Mouse (Mus musculus): Measurements from ENCODE around the gene Lzic.
"Not testable (repeated sequence)": the region's sequence is repeated elsewhere in the genome, so short reads cannot be mapped to it uniquely, and the experiment has no call there.

The Lzic gene

DNA sequence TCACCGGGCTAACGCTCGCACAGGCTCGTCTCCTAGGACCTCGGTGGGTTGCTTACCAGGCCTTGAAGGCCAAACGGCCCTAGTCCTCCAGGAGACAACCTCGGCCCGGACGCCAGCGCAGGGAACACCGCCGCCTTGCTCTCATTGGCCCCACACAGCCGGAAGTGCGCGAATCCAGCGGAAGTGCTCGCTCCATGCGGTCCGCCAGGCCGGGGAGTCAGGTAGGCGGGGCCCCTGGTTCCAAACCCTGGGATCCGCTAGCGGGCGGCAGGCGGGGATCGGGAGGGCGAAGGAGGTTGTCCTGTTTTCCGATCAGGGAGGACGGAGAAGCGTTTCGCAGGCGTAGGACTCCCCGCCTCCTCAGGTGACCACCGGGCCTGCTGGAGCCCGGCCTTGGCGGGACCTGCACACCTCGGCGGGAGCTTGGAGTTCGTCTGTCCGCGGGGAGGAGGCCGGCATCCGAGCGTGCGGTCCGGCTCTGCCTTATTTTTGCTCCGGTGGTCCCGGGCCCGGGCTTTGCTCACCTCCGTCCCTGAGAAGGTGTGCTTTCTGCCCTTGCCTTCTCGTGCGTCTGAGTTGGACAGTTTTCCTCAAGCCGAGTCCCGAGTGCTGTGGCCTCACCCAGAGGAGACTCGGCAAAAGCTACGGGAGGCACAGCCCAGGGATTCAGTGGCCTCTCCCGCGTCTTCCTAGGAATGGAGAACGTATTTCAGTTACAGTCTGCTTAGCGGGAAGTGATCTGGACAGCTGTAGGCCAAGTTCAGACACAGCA lies at the start of gene Lzic, which contains the start of gene Nmnat1:
Gene Lzic (plus strand): TSS at position 177 of the 772 bp plus-strand sequence.
Gene Nmnat1 (minus strand): TSS at position 150 of the 772 bp plus-strand sequence.
- peak; percentile 94 to 98 for DNase-seq

GRCm38 (mm10) chr4:149440576-149440975 lies 44.5 kb upstream of the Lzic start:
- DNase-seq: no peak

- no peak for DNase-seq
Observed at GRCm38 (mm10) chr4:149442436-149442835, 42.6 kb upstream of the Lzic start.

DNA sequence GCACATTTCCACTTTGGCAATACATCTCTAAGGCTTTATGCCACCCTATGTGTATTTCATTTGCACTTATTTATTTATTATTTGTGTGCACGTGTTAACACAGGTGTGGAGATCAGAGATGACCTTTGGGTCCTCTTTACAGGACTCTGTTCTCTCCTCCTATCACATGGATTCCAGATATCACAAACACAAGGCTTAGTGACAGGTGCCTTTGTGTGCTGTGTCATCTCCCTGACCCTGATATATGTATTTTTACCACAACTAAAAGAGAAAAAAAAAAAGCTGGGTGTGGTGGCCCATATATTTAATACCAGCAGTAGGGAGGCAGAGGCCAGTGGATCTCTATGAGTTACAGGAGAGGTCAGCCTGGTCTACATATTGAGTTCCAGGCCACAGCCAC lies 40.6 kb upstream of the Lzic start:
- no peak for DNase-seq

GRCm38 (mm10) chr4:149444964-149445701 lies 39.9 kb upstream of the Lzic start:
- peak; percentile 93 to 95 for DNase-seq

GRCm38 (mm10) chr4:149445868-149446267 lies 39.2 kb upstream of the Lzic start:
- DNase-seq: peak; percentile 56 to 61

GRCm38 (mm10) chr4:149446309-149446708 lies 38.7 kb upstream of the Lzic start:
- DNase-seq: no peak

DNA sequence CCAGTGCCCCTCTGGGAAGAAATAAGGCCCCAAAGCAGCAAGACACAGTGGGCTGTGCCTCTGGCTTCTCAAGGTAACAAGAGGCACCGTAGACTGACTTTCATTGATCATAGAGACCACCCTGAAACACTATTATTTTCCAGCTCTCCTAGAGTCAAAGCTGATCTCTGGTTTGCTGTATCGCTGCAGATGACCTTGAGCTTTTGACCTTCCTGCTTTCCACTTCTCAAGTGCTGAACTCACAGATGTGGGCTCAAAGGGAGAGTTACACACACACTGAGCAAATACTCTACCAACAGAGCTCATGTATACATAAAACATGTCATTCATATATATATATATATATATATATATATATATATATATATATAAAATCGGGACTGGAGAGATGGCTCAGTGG lies 34.4 kb upstream of the Lzic start:
- no peak for DNase-seq

DNA sequence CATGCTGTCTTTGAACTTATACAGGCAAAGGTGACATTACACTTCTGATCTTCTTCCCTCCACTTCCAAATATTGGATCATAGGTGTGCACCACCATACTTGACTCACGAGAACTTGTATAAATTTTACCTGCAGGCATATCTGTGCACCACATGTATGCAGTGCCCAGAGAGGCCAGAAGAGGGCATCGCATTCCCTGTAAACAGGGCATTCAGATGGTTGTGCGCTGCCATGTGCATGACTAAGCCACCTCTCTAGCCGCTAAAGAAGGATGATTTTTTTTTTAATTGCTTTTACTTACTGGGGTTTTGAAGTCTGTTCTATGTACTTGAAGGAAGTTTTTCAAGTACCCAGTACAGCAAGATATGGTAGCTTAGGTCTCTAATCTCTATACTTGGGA lies 31.4 kb upstream of the Lzic start:
- peak; percentile 45 to 72 for DNase-seq

GRCm38 (mm10) chr4:149454263-149454662 lies 30.8 kb upstream of the Lzic start:
- DNase-seq: peak; percentile 25 to 46

DNA sequence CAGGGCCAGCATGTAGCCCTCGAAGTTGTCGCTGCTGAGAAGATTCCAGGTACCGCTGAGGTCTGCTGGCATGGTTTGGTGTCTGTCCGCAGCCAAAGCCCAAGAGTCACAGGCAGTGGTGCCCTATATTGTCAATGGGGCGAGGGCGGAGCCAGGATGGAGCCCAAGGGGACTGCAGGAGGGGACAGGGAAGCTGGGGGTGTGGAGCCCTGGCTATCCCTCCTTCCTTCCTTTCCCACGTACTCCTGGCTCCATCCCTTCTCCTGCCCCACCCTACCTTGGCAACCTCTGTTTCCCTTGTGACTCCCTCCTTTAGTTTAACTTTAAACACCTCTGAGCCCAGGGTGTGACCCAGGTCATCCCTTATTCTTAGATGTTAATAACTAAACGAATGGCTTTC lies 30.1 kb upstream of the Lzic start, which contains the start of gene Rbp7:
Gene Rbp7 (minus strand): TSS at position 100 of the 400 bp plus-strand sequence.
- DNase-seq: peak; percentile 18 to 37

GRCm38 (mm10) chr4:149457163-149457562 lies 27.9 kb upstream of the Lzic start:
- DNase-seq: not testable (repeated sequence)

DNA sequence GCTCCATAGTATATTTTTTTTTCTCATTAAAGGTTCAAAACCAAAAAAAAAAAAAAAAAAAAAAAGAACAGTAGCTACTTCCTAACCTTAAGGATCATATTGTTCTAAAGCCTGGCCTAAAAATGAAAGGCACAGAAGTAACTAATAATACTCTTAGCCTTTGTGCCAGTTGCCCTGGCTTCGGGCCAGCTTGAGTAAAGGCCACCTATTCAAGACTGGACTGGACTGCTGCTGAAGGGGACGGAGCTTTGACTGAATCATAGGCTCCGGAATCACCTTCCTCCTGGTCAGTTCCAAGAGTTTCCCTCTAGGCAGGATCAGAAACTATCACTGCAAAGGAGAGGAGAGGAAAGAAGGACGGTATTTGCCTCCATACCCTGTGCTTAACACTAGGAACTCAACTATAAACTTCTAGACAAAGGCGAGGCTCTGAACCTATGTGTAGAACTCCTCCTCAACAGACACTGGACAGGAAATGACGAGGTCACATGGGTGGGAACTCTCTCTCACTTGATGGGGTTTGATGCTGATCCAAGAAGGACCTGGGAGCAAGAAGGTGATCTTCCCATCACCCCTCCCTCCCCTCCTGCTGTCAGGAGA lies 27.1 kb upstream of the Lzic start:
- DNase-seq: peak; percentile 85 to 89

- DNase-seq: no peak
Observed at GRCm38 (mm10) chr4:149458526-149458925, 26.5 kb upstream of the Lzic start.

DNA sequence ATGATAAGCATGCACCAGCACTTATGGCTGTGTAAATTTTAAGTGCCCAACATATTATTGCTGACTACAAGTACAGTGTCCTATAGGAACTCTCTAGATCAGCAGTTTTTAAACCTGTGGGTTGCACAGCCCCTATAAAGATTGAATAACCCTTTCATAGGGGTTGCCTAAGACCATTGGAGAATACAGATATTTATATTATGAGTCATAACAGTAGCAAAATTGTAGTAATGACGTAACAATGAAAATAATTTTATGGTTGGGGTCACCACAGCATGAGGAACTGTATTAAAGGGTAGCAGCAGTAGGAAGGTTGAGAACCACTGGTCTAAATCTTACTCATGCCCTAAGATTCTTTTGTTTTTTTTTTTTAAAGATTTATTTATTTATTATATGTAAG lies 25.6 kb upstream of the Lzic start:
- no peak for DNase-seq

DNA sequence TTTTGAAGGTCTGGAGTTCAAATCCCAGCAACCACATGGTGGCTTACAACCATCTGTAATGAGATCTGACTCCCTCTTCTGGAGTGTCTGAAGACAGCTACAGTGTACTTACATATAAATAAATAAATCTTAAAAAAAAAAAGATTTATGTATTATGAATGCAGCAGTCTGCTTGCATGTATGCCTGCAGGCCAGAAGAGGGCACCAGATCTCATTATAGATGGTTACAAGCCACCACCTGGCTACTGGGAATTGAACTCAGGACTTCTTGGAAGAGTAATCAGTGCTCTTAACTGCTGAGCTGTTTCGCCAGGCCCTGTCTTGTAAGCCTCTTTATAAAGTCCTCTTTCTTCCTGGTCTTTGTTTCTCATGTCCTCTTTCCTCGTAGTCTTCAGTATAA lies 24.6 kb upstream of the Lzic start:
- not testable (repeated sequence) for DNase-seq

GRCm38 (mm10) chr4:149461579-149462304 lies 23.3 kb upstream of the Lzic start:
- DNase-seq: peak; percentile 25 to 66

DNA sequence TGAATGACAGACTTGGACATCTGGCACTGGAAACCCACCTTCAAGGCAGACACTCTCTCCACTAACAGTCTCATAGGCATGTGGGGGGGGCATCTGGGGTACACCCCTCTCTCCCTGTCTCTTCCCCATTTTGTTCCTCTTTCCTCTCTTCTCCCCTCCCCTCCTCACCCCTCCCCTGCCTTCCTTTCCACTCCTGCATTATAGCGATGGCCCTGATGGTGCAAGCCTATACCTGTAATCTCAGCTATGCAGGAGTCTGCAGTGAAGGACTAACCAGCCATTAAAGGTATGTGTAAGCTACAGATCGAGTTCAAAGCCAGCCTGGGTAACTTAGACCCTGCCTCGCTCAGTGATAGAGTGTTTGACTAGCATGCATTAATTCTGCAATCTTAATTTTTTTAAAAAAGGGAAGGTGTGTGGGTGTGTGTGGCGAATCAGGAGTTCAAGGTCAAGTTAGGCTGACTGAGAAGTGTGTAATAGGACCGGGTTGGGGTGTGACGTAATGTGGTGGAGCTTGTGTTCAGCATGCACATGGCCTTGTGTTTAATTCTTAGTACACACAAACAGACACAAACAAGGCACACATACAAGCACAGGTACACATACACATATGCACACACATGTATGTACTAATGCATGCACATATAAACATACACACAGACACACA lies 22.6 kb upstream of the Lzic start:
- DNase-seq: no peak

GRCm38 (mm10) chr4:149463435-149463950 lies 21.5 kb upstream of the Lzic start:
- peak in 1 of 2 experiments; percentile 34 for DNase-seq

GRCm38 (mm10) chr4:149469557-149469956 lies 15.5 kb upstream of the Lzic start:
- DNase-seq: no peak

DNA sequence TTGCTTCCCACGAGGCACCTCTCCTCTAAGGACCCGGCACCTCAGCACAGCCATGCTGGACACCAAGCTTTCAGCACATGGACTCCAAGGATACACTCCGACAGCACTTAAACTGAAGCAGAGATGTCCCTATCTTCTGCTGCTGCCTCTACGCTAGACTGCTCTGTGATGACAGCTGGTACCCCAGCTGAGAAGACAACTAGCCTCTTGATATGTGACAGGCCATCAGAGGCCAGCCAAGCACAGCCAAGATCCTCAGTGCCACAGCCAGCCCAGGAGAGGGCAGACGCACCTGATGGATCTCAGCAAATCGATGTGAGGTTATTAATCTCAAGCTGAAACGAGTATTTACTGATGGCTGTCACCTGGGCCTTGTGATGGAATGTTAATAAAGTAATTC lies 9.9 kb upstream of the Lzic start:
- no peak for DNase-seq

GRCm38 (mm10) chr4:149477078-149477477 lies 8.0 kb upstream of the Lzic start, which contains the start of gene Tmem274:
Gene Tmem274, plus strand, starts transcription at chr4:149477378.
- DNase-seq: no peak

All from kidney, postnatal 25 days (tissue).